Mouse (Mus musculus) ES-Bruce4 (cell line): ENCODE results near the gene Plcb4.
"Not testable (repeated sequence)": the region's sequence is repeated elsewhere in the genome, so short reads cannot be mapped to it uniquely, and the experiment has no call there.

ENCODE experiments used
- CTCF ChIP-seq: IDR thresholded peaks from one replicate; pipeline ENCODE4 v1.8.1; 2011; ENCODE audit warnings: low read depth, low read length
- POLR2A ChIP-seq: IDR thresholded peaks from one replicate; pipeline ENCODE4 v1.8.1; 2011; ENCODE audit warnings: low read length; ENCODE audit not compliant: insufficient read depth

DNA sequence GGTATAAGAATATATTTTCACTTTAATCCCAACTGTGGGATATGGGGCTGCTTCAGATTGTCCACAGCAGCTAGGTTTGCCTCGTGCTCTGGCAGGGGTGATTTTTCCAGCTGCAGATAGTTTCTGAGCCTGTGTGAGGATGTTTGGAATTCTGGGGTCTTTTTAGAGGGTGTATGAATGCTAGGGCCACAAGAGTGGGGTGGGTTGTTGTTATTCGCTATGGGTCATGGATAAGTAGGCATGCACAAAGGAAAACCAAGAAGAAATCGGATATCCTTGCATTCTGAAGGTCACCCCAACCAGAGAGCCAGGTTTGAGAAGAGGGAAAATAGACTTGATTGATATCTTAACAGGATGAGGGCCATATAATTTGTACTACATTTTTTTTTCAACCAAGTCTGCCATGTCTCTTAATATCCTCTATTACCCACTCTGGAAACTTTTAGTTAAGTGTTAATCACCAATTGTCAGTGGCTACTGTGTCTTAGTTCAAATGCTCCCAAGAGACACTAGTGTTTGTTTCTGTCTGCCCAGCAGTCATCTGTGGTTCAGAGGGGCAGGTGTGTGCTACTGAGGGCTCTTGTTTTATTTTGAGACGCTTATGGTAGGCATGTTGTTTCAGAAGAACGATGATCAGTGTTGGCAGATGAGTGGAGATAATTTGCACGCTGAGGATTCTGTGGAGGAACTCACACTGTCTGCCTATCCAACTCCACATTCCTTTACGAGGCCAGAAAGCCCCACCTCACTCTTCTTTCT, 79.4 kb downstream of the Plcb4 start:
- TF ChIP-seq CTCF, POLR2A: not testable (repeated sequence)
